Mouse (Mus musculus) thymus, adult 2 months (tissue): ENCODE results near the gene Zic3. TPM values are rescaled to one million over a fixed set of nuclear protein-coding genes. Genes with fewer than 3 reads are reported as not detected.

Experiments used
- DNase-seq: peaks from one replicate; pipeline ENCODE4 v3.0.0; 2021
- H3K27ac ChIP-seq: fragments of 200-500 bp; 2 replicates; pipeline ENCODE4 v1.5.1; 2012; ENCODE audit warnings: low read length, control low read depth; ENCODE audit not compliant: control insufficient read depth, insufficient read depth
- H3K27me3 ChIP-seq: fragments of 200-500 bp; 2 replicates; pipeline ENCODE4 v1.6.1; 2012; ENCODE audit warnings: mild to moderate bottlenecking, low read length, moderate library complexity, mixed read lengths; ENCODE audit not compliant: control insufficient read depth, insufficient read depth
- H3K36me3 ChIP-seq: fragments of 200-500 bp; 2 replicates; pipeline ENCODE4 v1.6.1; 2012; ENCODE audit warnings: mild to moderate bottlenecking, low read length, moderate library complexity; ENCODE audit not compliant: control insufficient read depth, insufficient read depth
- H3K4me1 ChIP-seq: fragments of 200-500 bp; replicated peaks from 2 replicates; pipeline ENCODE4 v1.6.1; 2012; ENCODE audit warnings: low read length; ENCODE audit not compliant: control insufficient read depth, insufficient read depth
- H3K4me3 ChIP-seq: fragments of 200-500 bp; 2 replicates; pipeline ENCODE4 v1.5.1; 2012; ENCODE audit warnings: mild to moderate bottlenecking, low read length, control low read depth, moderate library complexity; ENCODE audit not compliant: control insufficient read depth, insufficient read depth
- CTCF ChIP-seq: fragments of 200-500 bp; IDR thresholded peaks from 2 replicates; pipeline ENCODE4 v1.5.1; 2012; ENCODE audit warnings: mild to moderate bottlenecking, control low read depth, low read length, moderate library complexity, borderline replicate concordance; ENCODE audit not compliant: control insufficient read depth, poor library complexity, insufficient read depth; ENCODE audit errors: extremely low read depth
- POLR2A ChIP-seq: fragments of 200-500 bp; IDR thresholded peaks from 2 replicates; pipeline ENCODE4 v1.6.1; 2012; ENCODE audit warnings: mild to moderate bottlenecking, low read length, control low read depth, moderate library complexity; ENCODE audit not compliant: control insufficient read depth, poor library complexity, insufficient read depth; ENCODE audit errors: extremely low read depth
- WGBS: fragments of 180-500 bp; shearing (Covaris S2); methylation state at CpG from one replicate; pipeline ENCODE4 v1.1.7; 2018; 5-methylcytosine and 5-hydroxymethylcytosine counted together
- polyA plus RNA-seq: library from polyadenylated mRNA; depleted of rRNA; stranded (reverse); fragments of >200 nt; gene quantifications from 2 replicates; pipeline ENCODE4 v1.2.3, GENCODE M21; 2012

The Zic3 gene
- polyA plus RNA-seq, 1 experiment = not detected

DNA sequence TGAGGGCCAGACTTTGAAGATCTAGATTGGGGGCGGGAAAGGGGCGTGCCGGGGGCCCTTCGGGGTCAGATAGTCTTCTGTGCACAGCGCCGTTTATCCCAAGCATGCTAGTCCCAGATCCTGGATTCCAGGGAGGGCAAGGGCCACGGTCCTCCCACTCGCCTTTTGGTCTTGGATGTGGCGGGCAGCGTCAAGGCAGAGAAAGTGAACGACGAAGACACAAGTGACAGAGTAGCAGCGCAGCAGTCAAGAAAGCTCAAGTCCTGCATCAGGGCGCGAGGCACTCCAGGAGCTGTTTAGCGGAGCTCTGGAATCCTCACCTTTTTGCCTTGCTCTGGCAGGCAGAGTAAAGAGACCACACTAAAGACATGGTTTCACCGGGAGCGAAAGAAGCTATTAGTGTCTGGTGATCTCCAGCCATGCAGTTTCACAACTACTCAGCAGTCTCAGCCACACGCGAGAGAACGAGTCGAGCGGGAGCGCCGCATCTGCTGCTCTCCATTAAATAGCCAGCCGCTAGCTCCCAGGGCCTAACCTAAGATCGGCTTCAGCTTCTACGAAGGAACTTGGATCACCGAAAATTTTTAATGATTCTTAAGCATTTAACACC is 7.1 kb upstream of the Zic3 start:
- H3K4me3 ChIP-seq = no peak overlapping the region
- DNase-seq = no peak
- WGBS = 8% methylated on average over 29 of the region's 29 CpGs
- H3K27me3 ChIP-seq = no peaks in the 10 kb centered on the region
- no peaks in the 10 kb centered on the region for H3K4me1 ChIP-seq
- TF ChIP-seq CTCF (no peak), POLR2A (no peak)
- H3K27ac ChIP-seq = no peak overlapping the region
- H3K36me3 ChIP-seq = no peaks in the 10 kb centered on the region

DNA sequence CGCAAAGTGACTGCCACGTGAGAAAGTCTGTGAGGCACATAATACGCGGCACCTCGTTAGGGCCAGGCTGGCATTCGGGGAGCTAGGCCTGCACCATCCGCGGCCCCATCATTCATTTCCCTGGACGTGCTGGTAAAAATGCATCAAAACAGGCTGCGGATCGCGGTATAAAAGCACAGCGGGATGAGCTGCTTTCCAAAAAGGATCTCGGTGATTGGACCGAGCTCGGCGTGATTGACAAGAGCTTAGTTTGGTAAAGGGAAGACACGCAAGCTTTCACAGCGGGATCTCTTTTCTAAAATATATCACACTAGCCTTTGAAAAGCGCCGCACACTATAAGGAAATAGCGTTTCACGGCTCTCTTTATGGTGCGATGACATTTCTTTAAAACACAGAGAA is 3.8 kb upstream of the Zic3 start:
- no peaks in the 10 kb centered on the region for H3K27me3 ChIP-seq
- no peak overlapping the region for H3K27ac ChIP-seq
- no peaks in the 10 kb centered on the region for H3K4me1 ChIP-seq
- TF ChIP-seq CTCF = no peak
- TF ChIP-seq POLR2A = no peak
- H3K36me3 ChIP-seq = no peaks in the 10 kb centered on the region
- no peak for DNase-seq
- 8% methylated on average over 24 of the region's 24 CpGs for WGBS
- no peak overlapping the region for H3K4me3 ChIP-seq

DNA sequence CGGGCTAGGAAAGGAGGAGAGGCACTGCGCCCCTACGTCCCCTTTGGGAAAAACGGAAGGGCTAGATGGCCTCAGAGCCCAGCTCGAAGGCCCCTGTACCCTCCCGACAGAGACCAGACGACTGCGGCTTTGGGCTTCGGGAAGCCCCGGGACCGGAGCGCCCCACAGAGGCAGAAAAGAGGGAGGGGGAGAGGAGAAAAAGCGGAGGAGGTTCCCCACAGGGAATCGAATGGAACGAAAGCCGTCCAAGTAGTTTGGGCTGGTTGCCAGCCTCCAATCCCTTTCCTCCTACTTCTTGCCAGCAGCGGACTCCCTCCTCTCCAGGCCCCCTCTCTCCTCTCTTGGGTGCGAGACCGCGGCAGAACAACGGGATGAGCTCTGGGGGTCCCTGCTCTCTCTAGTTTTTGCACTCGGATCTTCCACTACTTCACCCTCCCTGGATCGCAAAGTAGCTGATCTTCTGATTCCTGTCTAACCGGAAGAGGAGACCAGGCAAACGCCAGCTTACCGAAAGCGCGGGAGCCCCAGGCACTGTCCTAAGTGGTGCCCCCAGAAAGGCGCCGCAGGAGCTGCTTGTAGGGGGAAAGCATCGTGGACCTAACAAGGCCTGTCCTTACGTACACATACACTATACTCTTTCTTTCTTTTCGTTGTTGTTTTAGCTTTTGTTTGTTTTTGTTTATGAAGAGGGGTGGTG is 3.1 kb upstream of the Zic3 start:
- WGBS = 11% methylated on average over 27 of the region's 33 CpGs
- Histone ChIP-seq H3K27ac (no peak overlapping the region), H3K4me3 (no peak overlapping the region), H3K36me3 (no peaks in the 10 kb centered on the region), H3K27me3 (no peaks in the 10 kb centered on the region), H3K4me1 (no peaks in the 10 kb centered on the region)
- no peak for DNase-seq
- TF ChIP-seq POLR2A (no peak), CTCF (no peak)

DNA sequence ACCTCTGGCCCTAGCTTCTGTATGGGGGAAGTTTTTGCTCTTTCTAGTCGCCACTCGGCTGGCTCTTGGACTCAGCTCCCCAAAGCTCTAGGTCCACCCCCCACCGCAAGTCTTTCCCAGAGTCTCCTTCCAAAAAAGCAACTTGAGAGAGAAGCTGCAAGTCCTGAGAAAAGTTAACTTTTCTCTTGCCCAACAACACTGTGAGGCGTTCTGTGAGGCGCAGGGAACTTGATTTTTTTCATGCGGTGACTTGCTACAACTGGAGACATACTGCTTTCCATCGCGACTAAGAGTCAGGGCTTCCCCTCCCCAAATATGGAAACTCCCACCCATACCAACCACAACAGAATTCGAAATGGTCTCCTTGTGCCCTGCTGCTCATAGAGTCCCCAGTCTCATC is 5.1 kb downstream of the Zic3 start:
- 8% methylated on average over 9 of the region's 9 CpGs for whole genome bisulfite sequencing
- no peak for DNase-seq
- Histone ChIP-seq H3K27ac (no peak overlapping the region), H3K27me3 (no peaks in the 10 kb centered on the region; the same call in 1 of the 2 replicates), H3K4me3 (no peak overlapping the region), H3K36me3 (no peaks in the 10 kb centered on the region), H3K4me1 (no peaks in the 10 kb centered on the region)
- TF ChIP-seq POLR2A (no peak), CTCF (no peak)

DNA sequence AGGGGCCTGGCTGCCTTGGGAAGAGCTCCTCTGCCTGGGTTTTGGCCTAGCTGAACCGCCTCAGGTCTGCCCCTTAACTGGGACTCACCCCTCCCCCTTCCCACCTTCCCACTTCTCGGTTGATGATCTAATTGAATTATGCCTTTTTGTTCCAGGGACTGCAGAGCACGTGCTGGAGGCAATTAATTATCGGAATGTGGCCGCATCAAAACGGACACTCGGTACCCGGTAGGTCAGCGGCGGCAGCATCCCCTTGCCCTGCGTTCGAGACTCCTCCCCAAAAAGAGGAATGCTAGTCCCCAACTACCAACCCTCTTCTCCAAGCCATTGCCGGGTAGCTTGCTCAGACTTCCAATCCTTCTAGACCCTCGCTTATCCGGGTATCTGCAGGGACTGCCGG is 5.6 kb downstream of the Zic3 start:
- no peaks in the 10 kb centered on the region; the same call in 1 of the 2 replicates for H3K27me3 ChIP-seq
- TF ChIP-seq POLR2A = no peak
- TF ChIP-seq CTCF = no peak
- no peak overlapping the region for H3K4me3 ChIP-seq
- DNase-seq = no peak
- no peaks in the 10 kb centered on the region for H3K4me1 ChIP-seq
- no peak overlapping the region for H3K27ac ChIP-seq
- 5% methylated on average over 16 of the region's 16 CpGs for WGBS
- H3K36me3 ChIP-seq = no peaks in the 10 kb centered on the region

DNA sequence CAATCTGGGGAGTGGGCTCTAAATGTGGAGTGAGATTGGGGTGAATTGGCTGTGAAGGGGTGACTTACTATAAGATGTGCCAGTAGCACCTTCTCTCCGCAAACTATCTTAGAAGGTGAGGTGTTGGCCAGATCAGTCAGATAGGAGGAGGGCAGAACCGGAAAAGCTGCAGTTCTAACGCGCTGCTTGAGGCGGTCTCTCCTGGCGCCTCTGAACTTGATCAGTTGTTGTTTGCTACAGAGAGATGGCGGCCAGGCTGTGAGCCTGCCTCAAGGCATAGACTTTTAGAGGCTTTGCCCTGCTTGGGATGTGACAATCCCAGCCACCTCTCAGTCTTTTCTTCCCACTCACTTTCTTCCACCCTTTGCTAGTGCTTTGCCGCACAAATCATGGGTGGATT is 6.4 kb downstream of the Zic3 start:
- no peak overlapping the region for H3K4me3 ChIP-seq
- 9% methylated on average over 8 of the region's 8 CpGs for WGBS
- no peaks in the 10 kb centered on the region for H3K4me1 ChIP-seq
- TF ChIP-seq CTCF = no peak
- no peak for TF ChIP-seq POLR2A
- no peaks in the 10 kb centered on the region for H3K36me3 ChIP-seq
- no peak for DNase-seq
- H3K27ac ChIP-seq = no peak overlapping the region
- no peaks in the 10 kb centered on the region; the same call in 1 of the 2 replicates for H3K27me3 ChIP-seq
